Comparison of ENCODE assay signal across 27 mouse cellular contexts in the genomic region with DNA sequence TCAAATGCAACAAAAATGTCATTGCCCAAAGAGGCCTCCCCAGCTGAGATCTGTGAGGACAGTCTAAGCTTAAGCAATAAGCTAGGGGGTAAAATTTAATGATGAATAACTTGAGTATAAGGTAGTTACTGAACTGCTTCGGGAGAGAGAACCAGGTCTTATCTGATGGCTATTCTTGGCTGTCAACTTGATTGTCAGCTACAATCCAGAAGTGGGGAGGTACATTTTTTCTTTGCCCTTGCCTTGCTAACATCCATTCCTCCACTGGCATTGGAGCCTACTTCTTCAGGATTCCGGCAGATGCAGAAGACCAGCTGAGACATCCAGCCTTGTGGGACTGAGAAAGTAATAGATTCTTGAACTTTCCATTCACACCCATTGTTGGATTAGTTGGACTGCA.
"Had no signal": no experiment of that assay in that cellular context is flagged by ENCODE, and none has a peak within 500 bp of the region (broad histone marks: within the 10 kb centered on the region; RNA-seq: fewer than 3 reads in every experiment).

No protein-coding gene starts in this region.

- ATAC-seq: forebrain, embryonic 13.5 days; forebrain, embryonic 14.5 days; forebrain, embryonic 15.5 days; forebrain, embryonic 16.5 days; forebrain, postnatal 0 days had no signal

- H3K27me3 ChIP-seq: embryonic facial prominence, embryonic 12.5 days had no signal

- H3K4me3 ChIP-seq: embryonic facial prominence, embryonic 10.5 days; embryonic facial prominence, embryonic 12.5 days; embryonic facial prominence, embryonic 13.5 days; embryonic facial prominence, embryonic 15.5 days; erythroblast, embryonic 14.5 days; forebrain, embryonic 10.5 days; forebrain, embryonic 13.5 days; forebrain, embryonic 15.5 days; gastrocnemius, adult 2 months; heart, embryonic 10.5 days had no signal

- H3K4me2 ChIP-seq: embryonic facial prominence, embryonic 12.5 days; embryonic facial prominence, embryonic 13.5 days; embryonic facial prominence, embryonic 15.5 days; forebrain, embryonic 13.5 days; forebrain, embryonic 15.5 days; heart, embryonic 11.5 days had no signal

- H3K4me1 ChIP-seq: embryonic facial prominence, embryonic 10.5 days; embryonic facial prominence, embryonic 12.5 days; embryonic facial prominence, embryonic 13.5 days; embryonic facial prominence, embryonic 15.5 days; forebrain, embryonic 10.5 days; forebrain, embryonic 13.5 days; forebrain, embryonic 15.5 days; heart, embryonic 10.5 days had no signal

- H3K27ac ChIP-seq: embryonic facial prominence, embryonic 10.5 days; embryonic facial prominence, embryonic 12.5 days; embryonic facial prominence, embryonic 13.5 days; embryonic facial prominence, embryonic 15.5 days; forebrain, embryonic 10.5 days; forebrain, embryonic 13.5 days; forebrain, embryonic 15.5 days; gastrocnemius, adult 2 months; heart, embryonic 10.5 days had no signal

- DNase-seq: cerebellum, adult 8-10 months; cerebellum, adult 9-10 months; cerebellum, adult 9-11 months; cerebellum, postnatal 10 days; cerebellum, postnatal 14 days; cerebellum, postnatal 25 days; cerebellum, postnatal 36 days; embryo, embryonic 11 days; forebrain, postnatal 0 days; gastrocnemius, adult 2 months; gastrocnemius, postnatal 10 days; gastrocnemius, postnatal 14 days; gastrocnemius, postnatal 25 days; gastrocnemius, postnatal 36 days; heart, adult 18-20 months had no signal

- H3K9ac ChIP-seq: embryonic facial prominence, embryonic 12.5 days; embryonic facial prominence, embryonic 13.5 days; embryonic facial prominence, embryonic 15.5 days; forebrain, embryonic 13.5 days; forebrain, embryonic 15.5 days; forebrain, postnatal 0 days had no signal

- H3K9me3 ChIP-seq: embryonic facial prominence, embryonic 10.5 days; embryonic facial prominence, embryonic 12.5 days; embryonic facial prominence, embryonic 13.5 days; embryonic facial prominence, embryonic 15.5 days; forebrain, embryonic 10.5 days; forebrain, embryonic 13.5 days; forebrain, embryonic 15.5 days; heart, embryonic 10.5 days had no signal

- H3K36me3 ChIP-seq: embryonic facial prominence, embryonic 10.5 days; embryonic facial prominence, embryonic 12.5 days; embryonic facial prominence, embryonic 13.5 days; embryonic facial prominence, embryonic 15.5 days; forebrain, embryonic 10.5 days; forebrain, embryonic 15.5 days; heart, embryonic 10.5 days had no signal
